Mouse (Mus musculus) E14TG2a.4 (cell line): ENCODE results near the gene Prkce.

ENCODE experiments used
- CTCF ChIP-seq: conservative IDR thresholded peaks from 2 replicates; pipeline ENCODE4 v1.5.1; 2014; ENCODE audit warnings: low read length
- POU5F1 ChIP-seq: IDR thresholded peaks from 2 replicates; pipeline ENCODE4 v1.6.1; 2014; ENCODE audit warnings: low read length, borderline replicate concordance

DNA sequence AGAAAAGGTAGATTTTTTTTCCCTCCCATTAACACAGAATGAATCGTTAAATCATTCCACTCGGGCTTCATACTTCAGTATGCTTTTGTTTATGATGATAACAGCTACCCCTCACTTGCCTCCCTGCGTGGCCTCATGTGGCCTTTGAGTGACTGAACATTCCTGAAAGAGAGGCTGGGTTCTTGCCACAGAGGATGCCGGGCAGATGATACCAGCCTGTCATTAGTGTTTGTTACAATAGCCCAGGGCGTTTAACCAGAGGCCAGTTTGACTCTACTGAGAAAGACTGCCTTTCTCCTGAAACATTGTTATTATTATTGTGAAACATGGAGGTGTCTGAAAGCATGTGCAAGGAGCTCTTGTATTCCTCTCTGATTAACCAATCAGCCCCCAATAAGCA, 444.2 kb downstream of the Prkce start:
- TF ChIP-seq CTCF, result no peak
- no peak for TF ChIP-seq POU5F1
